Mouse (Mus musculus) adrenal gland, adult 2 months (tissue): Measurements from ENCODE around the gene Hist1h1a. TPM values are rescaled to one million over a fixed set of nuclear protein-coding genes. Genes with fewer than 3 reads are reported as not detected.

ENCODE experiments used
- DNase-seq: peaks from one replicate; pipeline ENCODE4 v3.0.0; 2021
- polyA plus RNA-seq: library from polyadenylated mRNA; depleted of rRNA; stranded (reverse); fragments of >200 nt; gene quantifications from 2 replicates; pipeline ENCODE4 v1.2.3, GENCODE M21; 2012
- total RNA-seq, 2 experiments: library from RNA; stranded (reverse); gene quantifications; 2 replicates each; pipeline ENCODE4 v1.2.3; 2021

The Hist1h1a gene
- total and polyA plus RNA-seq, 3 experiments: 0.25 to 19.6 (median 11.0) TPM

- no peak for DNase-seq
Measured at GRCm38 (mm10) chr13:23743963-23744362, 19.5 kb upstream of the Hist1h1a start.

DNA sequence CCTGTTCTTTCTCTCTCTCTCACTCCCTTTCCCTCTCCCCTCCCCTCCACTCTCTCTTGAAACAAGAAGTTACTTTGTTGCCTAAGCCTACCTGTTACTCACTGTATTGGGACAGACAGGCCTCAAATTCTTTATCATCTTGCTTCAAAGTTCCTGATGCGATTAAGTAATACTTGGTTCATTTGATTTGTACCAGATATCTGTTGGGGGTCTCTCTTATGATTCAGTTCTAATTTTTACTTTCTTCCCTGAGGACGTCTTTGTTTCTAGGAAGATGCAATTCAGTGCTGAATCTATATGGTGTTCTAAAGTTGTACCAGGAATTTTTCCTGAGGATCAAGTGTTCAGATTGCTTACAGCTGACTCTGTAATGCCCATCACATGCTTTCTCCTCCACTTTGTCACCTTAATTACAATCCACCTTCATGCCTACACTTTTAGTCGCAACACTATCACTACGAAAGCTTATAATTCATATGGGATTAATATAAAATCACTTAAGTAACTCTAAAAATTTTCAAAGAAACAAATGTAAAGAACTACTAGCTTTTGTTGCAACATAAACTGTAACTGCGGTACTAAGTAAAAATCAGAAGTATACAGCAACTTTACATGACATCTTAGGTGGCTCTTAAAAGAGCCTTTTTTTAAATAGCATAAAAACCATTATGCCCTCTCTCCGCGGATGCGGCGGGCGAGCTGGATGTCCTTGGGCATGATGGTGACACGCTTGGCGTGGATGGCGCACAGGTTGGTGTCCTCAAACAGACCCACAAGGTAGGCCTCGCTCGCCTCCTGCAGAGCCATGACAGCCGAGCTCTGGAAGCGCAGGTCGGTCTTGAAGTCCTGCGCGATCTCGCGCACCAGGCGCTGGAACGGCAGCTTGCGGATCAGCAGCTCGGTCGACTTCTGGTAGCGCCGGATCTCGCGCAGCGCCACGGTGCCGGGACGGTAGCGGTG is 18.8 kb upstream of the Hist1h1a start:
- no peak for DNase-seq

DNA sequence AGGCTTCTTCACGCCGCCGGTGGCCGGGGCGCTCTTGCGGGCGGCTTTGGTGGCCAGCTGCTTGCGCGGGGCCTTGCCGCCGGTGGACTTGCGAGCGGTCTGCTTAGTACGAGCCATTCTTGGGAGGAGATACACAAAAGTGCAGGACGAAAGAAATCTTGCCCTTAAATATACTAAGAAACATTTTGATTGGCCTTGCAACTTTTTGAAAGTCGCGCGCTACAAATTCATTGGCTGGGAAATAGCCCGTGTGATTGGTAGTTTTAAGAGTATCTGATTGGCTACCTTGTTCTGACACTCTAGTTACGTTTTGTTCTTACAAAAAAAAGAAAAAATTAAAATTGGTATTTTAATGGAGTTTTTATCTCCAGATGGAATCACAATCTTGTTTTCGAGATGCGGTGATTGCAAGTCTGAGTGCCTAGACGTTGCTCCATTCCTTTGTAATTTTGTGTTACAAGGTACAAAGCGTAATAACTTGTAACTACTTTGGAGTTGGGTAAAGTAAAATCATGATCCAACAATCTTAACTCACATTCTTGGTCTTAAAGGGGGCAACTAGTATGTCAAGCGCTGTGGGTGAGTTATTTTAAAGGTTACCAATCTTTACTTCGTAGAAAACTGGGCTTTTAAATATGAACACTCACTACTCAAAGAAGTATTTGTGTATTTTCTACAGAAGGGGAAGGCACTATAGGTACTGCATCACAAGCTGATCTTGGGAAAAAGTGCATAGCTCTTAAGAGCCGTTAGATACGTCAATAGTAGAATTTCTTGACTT is 17.9 kb upstream of the Hist1h1a start, which contains the start of gene Hist1h3c:
Hist1h3c (minus strand) TSS at position 222 of the 781 bp plus-strand sequence.
- peak; percentile 81 for DNase-seq

DNA sequence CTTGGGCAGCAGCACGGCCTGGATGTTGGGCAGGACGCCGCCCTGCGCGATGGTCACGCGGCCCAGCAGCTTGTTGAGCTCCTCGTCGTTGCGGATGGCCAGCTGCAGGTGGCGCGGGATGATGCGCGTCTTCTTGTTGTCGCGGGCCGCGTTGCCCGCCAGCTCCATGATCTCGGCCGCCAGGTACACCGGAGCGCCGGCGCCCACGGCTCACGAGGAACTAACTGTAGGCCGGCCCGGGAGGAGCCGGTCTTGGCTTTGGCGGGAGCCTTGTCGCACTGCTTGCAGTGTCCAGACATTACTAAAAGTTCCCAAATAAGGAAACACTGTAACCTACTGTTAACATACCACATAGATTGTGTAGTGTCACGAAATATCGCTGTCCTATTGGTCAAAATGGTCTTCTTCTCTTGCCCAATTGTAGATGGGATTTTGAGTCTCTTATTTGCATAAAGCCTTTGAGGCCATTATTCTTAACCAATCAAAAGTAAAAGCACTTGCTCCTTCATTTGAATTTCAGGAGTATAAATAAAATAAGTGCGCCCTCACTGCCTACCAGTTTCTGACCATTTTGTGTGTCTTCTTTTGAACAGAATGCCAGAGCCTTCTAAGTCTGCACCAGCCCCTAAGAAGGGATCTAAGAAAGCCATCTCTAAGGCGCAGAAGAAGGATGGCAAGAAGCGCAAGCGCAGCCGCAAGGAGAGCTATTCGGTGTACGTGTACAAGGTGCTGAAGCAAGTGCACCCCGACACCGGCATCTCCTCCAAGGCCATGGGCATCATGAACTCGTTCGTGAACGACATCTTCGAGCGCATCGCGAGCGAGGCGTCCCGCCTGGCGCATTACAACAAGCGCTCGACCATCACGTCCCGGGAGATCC is 17.0 kb upstream of the Hist1h1a start, which contains the start of gene Hist1h2bb:
Hist1h2bb (plus strand) TSS at position 534 of the 880 bp plus-strand sequence.
- DNase-seq: peak; percentile 81

DNA sequence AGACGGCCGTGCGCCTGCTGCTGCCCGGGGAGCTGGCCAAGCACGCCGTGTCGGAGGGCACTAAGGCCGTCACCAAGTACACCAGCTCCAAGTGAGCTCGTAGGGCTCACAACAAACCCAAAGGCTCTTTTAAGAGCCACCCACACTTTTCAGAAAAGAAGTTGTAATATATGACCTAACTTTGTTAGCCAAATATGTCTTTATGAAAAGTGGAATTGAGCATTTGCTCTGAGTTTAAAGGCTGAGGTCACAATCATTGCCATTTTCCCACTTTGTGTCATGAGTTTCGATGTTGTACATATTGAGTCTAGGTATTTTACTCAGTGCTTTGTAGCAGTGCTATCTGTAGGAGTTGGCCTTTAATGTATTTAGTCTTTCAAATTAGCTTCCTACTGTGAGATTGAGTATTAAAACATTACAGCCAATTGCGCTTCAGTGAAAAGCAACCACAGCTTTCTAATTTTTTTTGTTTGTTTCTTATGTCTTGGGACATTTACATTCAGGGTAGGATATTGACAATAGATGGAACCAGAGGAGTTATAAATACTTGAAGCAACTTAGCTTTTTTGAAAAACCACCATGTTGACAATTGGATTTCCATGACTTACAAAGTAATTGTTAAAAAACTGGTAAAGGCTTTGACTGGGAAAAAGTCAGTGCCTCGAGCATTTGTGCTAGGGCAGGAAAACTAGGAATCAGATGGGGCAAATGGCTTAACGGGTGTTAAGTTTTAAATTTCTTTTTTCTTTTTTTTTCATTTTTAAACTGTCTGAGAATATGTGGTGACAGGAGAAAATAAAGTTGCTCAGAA is 16.2 kb upstream of the Hist1h1a start:
- DNase-seq: no peak

DNA sequence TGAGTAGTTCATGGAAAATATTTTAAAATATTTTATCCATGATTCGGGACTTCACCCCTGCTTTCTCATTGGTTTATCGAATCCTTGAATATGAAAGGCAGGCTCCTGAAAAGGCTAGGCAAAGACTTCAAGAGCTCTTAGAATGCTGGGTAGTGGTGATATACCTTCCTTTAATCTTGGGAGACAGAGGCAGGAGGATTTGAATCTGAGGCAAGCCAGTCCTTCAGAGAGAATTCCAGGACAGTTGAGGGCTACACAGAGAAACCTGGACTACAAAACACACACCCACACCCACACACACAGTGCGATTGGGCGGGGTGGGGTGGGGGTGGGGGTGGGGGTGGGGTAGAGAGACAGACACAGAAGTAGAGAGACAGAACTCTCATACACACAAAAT is 15.6 kb upstream of the Hist1h1a start:
- DNase-seq: no peak

DNA sequence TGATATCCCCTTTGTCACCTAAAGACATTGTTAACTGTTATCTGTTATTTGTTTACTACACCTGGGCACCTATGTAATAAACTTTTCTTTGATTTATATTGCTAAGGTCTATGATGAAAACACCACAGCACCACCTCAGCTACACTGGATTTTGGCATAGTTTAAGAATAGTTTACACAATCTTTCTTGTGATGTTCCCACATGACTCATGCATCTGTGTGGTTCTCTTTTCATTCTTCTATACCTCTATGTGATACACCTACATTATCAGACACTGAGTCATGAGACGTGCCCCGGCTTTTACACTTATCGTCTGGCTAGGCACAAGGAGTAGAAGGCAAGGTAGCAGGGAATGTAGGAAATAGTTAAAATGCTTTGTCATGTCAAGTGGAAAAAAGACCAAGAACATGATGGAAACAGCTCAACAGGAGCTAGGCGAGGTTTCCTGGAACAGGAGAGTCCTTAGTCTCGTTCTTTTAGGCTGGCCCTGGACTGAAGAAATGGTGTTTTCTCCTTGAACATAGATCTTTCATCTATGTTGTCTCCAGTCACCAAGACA is 13.8 kb upstream of the Hist1h1a start:
- no peak for DNase-seq

GRCm38 (mm10) chr13:23750839-23751477 is 12.5 kb upstream of the Hist1h1a start, which contains the start of gene Hist1h2ab:
TSS of gene Hist1h2ab (plus strand) at chr13:23751126.
- peak; percentile 68 for DNase-seq

DNA sequence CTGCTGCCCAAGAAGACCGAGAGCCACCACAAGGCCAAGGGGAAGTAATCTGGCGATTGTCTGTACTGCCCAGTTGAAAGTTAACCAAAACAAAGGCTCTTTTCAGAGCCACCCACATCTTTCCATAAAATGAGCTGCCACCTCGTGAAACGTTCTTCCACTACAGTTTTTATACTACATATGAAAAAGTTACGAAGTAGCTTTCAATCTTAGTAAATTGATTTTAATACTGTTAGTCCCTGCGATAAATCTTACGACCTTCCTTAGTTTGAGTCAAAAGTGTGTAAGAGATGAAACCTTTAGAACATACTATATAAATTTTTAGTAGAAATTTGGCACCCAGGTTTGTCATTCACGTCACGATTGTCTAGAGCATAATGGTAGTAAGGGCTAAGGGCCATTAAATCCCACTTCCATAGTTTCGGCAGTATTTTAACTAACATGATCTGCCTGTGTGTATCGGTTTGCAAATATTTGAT is 11.9 kb upstream of the Hist1h1a start:
- no peak for DNase-seq

GRCm38 (mm10) chr13:23752067-23752741 is 11.3 kb upstream of the Hist1h1a start, which contains the start of gene Hist1h3b:
TSS of gene Hist1h3b (plus strand) at chr13:23752267.
- peak; percentile 88 for DNase-seq

DNA sequence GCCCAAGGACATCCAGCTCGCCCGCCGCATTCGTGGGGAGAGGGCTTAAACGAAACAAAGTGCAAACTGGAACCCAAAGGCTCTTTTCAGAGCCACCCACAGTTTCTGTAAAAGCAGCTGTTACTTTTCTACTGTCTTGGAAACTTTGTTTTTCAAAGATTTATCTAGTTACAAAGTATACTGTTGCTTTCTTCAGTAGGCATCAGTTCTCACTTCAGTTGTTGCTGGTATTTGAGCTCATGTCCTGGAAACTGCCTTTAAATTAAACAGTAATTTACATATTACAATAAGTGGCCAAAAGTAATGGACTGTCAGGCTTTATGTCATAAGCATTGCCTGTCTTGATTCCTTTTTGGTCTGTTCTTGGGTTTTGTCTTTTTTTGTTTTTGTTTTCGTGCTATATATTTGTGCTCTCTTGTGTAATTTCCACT is 10.7 kb upstream of the Hist1h1a start:
- no peak for DNase-seq

DNA sequence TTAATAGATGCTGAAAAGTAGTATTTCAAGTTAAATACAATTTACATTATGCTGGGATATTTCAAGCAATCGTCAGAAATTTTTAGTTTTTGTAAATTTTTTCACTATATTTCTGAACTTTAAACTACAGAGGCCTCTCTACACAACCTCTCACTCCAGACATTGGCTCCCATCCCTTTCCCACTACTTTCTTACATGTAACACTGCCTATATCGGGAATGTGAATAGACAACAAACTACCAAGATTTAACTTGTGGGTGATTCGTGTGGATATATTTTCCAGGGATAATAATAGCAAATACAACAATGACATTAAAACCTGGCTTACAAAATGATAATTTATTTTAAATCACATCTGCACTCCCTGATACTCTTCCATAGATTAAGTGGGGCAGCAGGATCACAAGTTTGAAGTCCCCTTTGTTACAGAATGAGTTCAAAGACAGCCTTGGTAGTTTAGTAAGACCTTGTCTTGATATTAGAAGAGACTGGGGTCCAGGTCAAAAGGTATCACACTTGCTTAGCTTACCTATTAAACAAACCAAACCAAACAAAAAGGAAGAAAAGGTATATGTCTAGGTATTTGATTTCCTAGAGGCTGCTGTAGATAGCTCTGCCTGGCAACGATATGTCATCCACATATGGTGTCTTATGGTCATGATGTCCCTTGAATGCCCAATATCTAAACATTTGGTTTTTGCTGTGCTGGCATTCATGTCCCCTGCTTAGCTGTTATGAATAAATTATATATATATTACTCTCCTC is 10.0 kb upstream of the Hist1h1a start:
- no peak for DNase-seq

- no peak for DNase-seq
Measured at GRCm38 (mm10) chr13:23755000-23755399, 8.5 kb upstream of the Hist1h1a start.

DNA sequence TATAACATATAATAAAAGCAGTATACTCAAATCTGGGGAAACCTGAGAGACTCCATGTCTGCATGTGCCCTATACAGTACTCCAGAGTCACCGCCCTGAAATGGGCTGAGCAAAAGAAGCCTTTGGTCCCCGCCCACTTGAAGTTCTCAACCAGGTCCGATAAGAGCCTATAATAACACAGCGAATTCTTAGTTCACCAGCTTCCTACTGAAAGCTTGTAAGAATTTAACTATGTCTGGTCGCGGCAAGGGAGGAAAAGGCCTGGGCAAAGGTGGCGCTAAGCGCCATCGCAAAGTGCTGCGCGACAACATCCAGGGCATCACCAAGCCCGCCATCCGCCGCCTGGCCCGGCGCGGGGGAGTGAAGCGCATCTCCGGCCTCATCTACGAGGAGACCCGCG is 6.7 kb upstream of the Hist1h1a start, which contains the start of gene Hist1h4b:
Hist1h4b (plus strand) TSS at position 224 of the 400 bp plus-strand sequence.
- DNase-seq: peak; percentile 88

DNA sequence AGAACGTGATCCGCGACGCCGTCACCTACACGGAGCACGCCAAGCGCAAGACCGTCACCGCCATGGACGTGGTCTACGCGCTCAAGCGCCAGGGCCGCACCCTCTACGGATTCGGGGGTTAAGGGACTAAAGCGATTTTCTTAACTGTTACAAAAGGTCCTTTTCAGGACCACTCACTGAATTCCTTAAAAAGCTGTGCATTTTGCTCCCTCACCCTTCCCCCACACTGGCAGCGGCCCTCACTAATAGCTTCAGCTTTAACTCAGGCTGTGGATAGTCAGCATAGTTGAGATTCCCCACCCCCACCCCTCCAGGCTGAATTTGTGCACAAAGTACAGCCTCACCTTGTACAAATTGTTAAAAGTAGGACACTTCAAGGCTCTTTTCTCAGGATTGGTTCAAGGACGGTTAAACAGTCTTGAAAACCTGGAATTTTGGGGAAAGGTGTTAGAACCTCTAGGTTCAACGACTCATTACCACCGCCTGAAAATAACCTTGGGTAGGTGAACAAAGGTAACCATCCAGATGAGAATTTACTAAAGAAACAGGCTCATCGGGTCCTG is 6.2 kb upstream of the Hist1h1a start:
- no peak for DNase-seq

GRCm38 (mm10) chr13:23757921-23758320 is 5.5 kb upstream of the Hist1h1a start:
- no peak for DNase-seq

- no peak for DNase-seq
Measured at GRCm38 (mm10) chr13:23759251-23759771, 4.2 kb upstream of the Hist1h1a start.

- DNase-seq: no peak
Measured at GRCm38 (mm10) chr13:23759916-23760239, 3.6 kb upstream of the Hist1h1a start.
